Mouse (Mus musculus) frontal cortex, adult (tissue): Measurements from ENCODE around the gene Bloc1s1.
A peak's percentile ranks its signal among the peaks of the same experiment; 100 is the strongest.

ENCODE experiments used
- ATAC-seq: cut with Nextera tagmentation; 2 replicates; pipeline ENCODE4 v1.9.2; 2017; ENCODE audit warnings: mild to moderate bottlenecking, moderate library complexity, mixed read lengths; ENCODE audit not compliant: low TSS enrichment

Gene Bloc1s1

DNA sequence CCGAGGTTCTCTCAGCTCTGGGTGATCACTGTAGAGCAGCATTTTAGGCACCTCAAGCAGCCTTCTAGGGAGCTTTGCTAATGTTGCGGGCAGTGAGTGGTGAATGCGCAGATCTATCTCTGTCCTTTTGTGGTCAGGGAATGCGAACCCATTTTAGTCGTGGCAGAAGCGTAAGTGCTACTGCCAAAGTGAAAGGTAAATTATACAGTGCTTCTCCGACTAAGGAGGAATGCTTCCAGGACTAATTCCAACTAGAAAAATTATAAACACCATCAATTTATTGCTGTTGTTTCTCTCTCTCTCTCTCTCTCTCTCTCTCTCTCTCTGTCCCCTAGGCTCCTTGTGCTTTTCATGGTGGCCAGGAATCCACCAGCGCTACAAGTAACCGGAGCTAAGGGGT, at the start of gene Bloc1s1:
Gene Bloc1s1, minus strand, starts transcription at position 101 of the 400 bp plus-strand sequence.
- peak; percentile 10; the same call in 1 of the 2 replicates for ATAC-seq

DNA sequence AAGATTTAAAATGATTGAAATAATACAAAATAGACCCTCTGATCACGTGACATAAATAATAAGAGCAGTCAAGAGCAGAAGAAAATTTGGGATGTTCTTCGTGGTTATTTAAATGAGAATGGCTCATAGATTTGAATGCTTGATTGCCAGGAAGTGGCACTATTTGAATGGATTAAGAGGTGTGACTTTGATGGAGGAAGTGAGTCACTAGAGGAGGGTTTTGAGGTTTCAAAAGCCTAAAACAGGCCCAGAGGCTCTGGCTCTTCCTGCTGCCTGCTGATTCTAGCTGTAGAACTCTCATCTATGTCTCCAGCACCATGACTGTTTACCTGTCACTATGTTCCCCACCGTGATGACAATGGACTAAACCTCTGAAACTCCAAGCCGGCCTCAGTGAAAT, 49.0 kb upstream of the Bloc1s1 start:
- no peak for ATAC-seq

DNA sequence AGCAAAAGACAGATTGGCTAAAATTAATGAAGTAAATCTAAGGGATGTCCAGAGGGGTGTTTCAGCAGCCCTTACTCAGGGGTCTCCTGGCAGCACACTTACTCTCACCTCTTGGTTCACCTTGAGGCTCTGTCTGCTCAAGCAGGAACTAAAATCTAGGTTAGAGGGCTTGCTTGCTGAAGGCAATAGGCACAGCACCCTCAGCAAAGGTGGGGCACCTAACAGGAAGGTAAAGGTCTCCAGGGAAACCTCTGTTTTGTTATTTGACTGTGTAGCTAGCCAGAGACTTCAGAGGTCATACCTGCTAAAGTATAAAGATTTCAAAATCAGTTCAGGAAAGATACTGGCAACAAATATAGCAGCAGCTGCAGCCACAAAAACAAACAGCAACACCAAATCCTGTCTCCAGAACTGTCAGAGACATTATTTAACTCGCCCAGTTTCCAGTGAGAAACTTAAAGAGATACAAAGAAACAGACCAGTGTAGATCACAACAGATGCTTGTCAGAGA, 47.0 kb upstream of the Bloc1s1 start:
- ATAC-seq: no peak

DNA sequence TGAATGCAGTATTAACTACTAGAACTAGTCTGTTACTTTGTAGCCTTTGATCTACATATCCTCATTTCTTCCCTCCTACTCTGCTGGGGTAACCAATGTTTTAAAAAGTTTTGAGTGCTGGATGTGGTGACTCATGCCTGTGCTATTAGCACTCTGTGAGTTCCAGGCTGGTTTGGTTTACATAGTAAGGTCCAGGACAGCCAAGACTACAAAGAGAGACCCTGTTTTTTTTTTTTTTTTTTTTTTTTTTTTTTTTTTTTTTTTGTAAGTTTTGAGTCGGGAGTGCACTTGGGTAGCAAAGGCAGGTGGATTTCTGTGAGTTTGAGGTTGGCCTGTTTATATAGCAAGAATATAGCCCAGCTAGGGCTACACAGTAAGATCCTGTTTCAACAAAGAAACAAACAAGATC, 44.5 kb upstream of the Bloc1s1 start:
- no peak for ATAC-seq

GRCm38 (mm10) chr10:128965871-128966270, 42.0 kb upstream of the Bloc1s1 start:
- no peak for ATAC-seq

DNA sequence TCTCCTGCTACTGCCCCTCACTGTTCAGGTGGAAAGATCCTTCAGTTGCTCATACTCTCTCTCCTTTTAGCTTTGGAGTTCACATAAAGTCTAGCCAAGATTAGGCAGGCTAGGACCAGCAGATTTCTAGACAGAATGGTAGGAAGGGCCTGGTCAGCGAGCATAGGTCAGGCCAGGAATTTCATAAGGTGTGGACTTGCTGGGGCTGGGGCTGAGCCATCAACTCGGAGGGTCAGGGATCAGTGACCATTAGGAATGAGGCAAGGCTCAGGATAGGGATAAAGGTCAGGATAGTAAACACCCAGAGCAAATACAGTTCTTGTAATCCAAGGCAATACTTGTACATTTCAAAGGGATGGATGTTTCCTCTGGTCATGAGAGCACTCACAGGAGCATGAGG, 41.1 kb upstream of the Bloc1s1 start:
- ATAC-seq: no peak

DNA sequence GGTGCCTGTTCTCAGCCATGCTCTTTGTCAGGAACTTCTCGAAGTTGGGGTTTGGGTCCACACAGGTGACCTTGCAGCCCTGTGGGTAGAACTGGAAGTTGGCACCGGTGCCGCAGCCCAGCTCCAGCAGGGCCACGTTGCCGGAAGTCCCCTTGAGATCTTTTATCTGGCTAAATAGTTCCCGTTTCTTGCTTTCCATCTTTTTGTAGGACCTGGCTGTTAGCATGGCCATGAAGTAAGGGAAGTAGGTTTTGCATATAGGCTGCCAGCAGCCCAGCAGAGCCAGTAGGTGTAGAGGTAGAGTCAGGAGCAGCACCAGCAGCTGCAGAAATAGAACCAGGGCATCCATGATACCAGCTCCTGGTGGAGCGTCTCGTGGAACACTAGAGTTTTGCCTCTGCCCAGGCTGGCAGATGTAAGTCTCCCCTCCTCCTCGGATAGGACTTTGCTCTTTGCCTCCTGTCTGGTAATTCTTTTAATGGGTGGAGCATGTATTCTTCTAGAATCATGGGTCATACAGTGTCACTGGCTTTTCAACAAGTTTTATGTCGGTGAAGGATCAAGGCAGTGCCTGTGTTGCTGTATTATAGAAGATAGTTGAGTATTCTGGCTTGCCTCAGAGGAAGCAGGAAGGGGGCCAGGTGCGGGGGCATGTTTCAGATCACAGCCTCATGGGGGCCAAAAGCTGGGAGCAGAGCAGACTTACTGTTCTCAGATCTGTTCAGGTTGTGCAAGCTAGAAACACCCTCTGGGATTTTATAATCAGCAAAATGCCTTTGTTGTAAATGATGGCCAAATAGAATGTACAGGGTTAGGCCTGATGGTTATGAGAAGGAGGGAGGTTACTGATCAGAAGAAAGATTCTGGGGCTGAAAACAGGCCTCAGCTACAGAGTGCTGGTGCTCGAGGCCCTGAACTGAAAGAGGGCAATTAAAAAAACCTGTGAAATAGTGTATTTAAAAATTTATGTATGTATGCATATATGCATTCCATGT, 37.1 kb upstream of the Bloc1s1 start, which contains the start of gene Mettl7b:
Gene Mettl7b, minus strand, starts transcription at position 399 of the 995 bp plus-strand sequence.
- peak; percentile 67 for ATAC-seq

GRCm38 (mm10) chr10:128960142-128960541, 36.3 kb upstream of the Bloc1s1 start:
- ATAC-seq: no peak

DNA sequence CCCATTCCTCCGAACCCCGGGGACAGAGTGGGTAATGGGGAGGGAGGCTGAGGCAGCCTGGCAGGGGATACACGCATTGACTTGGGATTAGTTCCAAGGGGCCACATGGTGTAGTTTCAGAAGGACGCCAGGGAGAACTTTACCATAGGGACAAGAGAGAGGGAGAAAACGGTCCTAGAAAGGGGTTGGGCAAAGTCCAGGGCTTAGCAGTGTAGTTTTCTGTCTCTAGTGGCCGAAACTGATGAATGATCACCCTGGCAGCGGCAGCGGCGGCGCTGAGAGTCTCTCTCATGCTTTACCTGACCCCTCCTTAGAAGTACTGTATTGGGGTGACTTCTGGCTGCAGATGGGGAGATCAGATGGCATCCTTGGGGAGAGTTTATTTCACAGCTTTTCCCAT, 34.5 kb upstream of the Bloc1s1 start:
- no peak for ATAC-seq

DNA sequence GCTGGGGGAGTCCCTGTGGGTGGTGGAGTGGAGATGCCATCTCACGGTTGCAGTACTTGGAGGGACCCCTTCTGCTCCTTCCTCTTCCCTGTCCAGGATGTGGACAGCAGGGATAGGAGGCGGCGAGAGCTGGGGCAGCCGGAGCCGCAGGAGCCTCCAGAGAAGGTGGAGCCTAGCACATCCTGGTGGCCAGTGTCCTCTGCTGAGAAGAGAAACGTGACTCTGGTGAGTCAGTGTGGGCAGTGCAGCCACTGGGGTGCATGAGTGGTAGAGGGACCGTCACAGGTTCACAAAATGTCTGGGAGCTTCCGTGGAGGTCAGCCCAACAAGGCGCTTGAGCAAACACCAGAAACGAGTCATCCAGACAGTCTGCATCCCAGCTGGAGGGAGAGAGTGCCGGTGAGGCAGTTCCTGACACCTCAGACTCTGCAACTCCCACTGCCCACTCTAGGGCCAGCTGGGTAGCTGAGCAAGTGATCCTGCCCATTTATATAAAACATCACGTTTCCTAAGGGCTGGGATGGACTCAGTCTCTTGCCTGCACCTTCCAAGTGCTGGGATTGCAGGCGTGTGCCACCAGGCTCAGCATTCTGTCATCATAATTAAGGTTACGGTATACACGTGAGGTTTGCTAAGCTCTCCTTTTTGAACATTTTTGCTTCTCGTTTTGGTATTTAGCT, 26.5 kb upstream of the Bloc1s1 start:
- ATAC-seq: peak; percentile 72

GRCm38 (mm10) chr10:128947496-128947895, 23.7 kb upstream of the Bloc1s1 start:
- no peak for ATAC-seq

- no peak for ATAC-seq
These were observed 21.8 kb upstream of the Bloc1s1 start for GRCm38 (mm10) chr10:128945675-128946074.

DNA sequence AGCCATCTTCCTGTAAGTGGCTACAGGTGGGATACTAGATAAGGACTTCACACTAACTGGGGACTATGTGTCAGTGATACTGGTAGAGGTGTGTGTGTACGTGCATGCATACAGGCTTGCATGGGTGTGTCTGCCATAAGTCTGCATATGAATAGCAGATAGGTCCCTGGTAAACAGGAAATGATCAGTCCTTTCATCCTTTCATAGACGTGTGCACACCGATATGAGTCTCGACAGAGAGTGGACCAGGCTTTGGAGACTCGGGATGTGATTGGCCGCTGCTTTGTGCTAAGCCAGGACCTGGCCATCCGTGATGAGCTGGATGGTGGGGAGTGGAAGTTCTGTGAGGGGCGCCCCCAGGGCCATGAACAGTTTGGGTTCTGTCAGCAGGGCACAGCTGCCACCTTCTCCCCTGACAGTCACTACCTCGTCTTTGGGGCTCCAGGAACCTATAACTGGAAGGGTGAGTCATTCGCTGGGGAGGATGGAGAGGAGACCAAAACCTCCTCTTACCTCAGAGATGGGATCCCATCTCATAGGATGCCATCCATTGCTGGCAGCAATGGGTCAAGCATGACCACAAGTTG, 16.7 kb upstream of the Bloc1s1 start:
- ATAC-seq: no peak

DNA sequence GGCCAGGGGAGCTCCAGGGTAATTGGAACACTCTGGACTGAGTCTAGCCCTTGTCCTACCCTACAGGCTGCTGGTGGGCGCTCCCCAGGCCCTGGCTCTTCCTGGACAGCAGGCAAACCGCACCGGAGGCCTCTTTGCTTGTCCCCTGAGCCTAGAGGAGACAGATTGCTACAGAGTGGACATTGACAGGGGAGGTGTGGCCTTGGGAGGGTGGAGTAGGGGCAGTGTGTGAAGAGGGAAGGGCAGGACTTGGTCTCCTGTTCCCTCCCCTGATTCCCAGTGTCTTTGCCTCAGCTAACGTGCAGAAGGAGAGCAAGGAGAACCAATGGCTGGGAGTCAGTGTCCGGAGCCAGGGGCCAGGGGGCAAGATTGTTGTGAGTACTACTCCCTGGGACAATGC, 15.1 kb upstream of the Bloc1s1 start:
- no peak for ATAC-seq

DNA sequence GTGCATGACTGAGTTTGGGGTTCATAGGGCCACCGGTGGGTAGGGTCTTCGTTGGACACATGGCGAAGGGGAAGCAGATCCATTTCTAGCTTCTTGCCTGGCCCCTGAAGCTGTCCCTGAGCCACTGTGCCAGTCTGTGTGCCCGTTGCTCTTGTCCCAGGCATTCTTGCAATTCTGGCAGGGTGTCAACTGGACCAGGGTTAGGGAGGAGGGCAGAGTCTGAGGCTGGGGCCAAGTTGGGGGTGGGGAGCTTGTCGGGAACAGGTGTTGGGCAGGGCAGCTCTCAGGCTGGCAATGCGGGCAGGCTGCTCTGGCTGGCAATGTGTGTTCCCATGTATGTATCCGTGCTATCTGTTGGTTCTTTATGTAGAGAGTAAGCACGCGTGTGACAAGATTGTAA, 14.6 kb upstream of the Bloc1s1 start:
- ATAC-seq: no peak

DNA sequence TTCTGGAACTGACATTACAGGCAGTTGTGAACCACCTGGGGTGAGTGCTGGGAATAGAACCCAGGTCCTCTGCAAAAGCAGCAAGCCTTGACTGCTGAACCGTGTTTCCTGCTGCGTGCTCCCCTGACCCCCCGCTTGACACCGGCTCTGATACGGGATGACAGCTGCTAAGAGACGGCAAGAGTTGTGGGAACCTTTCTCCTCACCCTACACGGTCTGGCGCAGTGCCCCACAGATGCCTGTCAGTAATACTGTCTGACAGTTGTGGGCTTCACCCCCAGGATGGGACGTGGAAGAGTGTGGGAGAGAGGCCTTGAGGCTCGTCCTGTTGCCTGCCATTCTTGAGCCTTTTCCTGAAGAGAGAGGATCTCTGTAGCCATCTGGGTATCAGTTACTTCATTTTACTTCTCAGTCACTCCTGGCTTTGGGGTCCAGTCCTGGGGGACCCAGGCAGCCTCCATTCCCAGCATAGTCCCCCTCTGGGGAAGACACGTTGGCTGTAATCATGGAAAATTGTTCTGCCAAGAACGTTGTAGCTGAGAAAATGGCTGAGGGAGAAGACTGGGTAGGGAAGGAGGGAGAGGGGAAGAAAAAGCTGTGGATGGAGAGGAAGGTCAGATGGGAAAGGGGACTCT, 14.0 kb upstream of the Bloc1s1 start:
- no peak for ATAC-seq

DNA sequence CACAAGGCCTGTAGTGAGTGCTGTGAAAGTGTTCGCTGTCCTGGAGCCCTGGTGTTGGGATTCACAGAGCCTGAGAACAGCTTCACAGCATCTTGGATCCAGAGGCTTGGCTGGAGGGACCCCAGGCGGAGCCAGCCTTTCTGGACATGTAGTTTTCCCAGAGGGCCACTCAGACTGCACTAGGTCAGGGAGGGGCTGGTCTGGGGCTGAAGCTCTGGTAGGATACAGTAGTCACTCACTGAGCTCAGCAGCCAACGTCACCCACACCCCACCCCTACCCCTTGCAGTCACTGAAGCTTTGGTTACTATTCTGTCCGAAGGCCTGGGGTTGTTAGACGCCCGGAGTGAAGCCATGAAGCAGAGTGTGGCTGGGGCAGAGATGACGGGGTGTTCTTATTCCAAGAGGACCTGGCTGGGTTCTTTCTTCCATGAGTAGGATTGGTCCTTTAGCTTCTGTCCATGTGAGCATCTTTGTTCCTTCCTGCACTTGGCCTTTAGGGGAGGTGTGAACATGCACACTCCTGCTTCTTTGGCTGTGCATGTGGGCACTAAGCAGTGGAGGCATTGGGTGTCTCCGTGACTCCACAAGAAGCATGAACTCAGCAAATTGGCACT, 12.1 kb upstream of the Bloc1s1 start:
- no peak for ATAC-seq

GRCm38 (mm10) chr10:128934997-128935787, 11.4 kb upstream of the Bloc1s1 start:
- no peak for ATAC-seq

DNA sequence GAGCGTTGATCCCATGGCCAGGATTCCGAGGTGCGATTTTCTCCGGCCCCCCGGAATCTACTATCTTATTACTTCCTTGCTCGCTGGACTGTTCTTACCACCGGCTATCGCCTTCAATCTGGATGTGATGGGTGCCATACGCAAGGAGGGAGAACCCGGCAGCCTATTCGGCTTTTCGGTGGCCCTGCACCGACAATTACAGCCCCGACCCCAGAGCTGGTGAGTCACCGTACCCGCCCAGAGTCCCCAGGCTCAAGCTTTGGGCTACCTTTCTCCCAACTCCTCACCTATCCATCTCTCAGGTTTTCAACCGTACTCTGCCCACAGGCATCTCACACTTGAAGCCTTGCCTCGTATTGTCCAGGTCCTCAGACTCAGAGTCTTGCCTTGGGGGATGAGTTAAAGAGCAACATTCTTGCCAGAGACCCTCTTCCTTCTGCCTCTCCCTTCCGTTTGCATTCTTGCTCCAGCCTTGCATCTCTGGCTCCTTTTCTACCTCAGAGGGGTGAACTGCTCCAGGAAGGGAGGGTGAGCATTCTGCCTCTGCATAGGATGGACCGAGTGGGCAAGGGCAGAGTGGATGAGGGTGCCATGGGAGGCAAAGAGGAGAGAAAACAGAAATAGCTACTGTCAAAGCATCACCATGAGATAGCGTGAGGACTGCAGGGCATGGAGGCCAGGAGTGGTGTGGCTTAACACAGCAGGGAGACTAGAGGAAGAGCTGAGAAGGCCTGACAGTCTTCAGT, 10.3 kb upstream of the Bloc1s1 start:
- peak; percentile 17; the same call in 1 of the 2 replicates for ATAC-seq

GRCm38 (mm10) chr10:128933574-128933973, 9.7 kb upstream of the Bloc1s1 start, which contains the start of gene Itga7:
Itga7 (plus strand) TSS chr10:128933818.
- peak; percentile 72 for ATAC-seq
